Mouse (Mus musculus): ENCODE measurements around the gene Slc23a4. TPM values are rescaled to one million over a fixed set of nuclear protein-coding genes. Genes with fewer than 3 reads are reported as not detected.

Slc23a4 gene
- polyA plus RNA-seq, 1 experiment from 2014 or later = 3.4 TPM

- Histone ChIP-seq H3K27me3 (ENCODE audit: control insufficient read depth, insufficient read depth, low read length) (no peaks in the 10 kb centered on the region), H3K9me3 (ENCODE audit: control insufficient read depth, low read depth, low read length) (no peaks in the 10 kb centered on the region), H3K27ac (ENCODE audit: low read length) (no peak overlapping the region), H3K4me2 (replicated peaks; ENCODE audit: low read depth, low read length) (no peak overlapping the region), H3K9ac (replicated peaks; ENCODE audit: low read depth, low read length) (no peak overlapping the region), H3K4me3 (ENCODE audit: low read depth, low read length) (no peak overlapping the region), H3K4me1 (ENCODE audit: control insufficient read depth, insufficient read depth, low read length) (peaks cover 4% of the 10 kb centered on the region; the same call in 1 of the 2 replicates), H3K36me3 (ENCODE audit: control insufficient read depth, insufficient read depth, low read length) (no peaks in the 10 kb centered on the region)
- ATAC-seq (ENCODE audit: insufficient number of reproducible peaks, insufficient read depth, low FRiP score, low read depth) = no peak
- WGBS = 90% methylated on average over 3 of the region's 3 CpGs
These were observed 73.7 kb downstream of the Slc23a4 start for GRCm38 (mm10) chr6:34914462-34914861.

GRCm38 (mm10) chr6:34913341-34914040, 74.7 kb downstream of the Slc23a4 start:
- Histone ChIP-seq H3K27me3 (ENCODE audit: control insufficient read depth, insufficient read depth, low read length) (no peaks in the 10 kb centered on the region), H3K36me3 (ENCODE audit: control insufficient read depth, insufficient read depth, low read length) (no peaks in the 10 kb centered on the region), H3K9me3 (ENCODE audit: control insufficient read depth, low read depth, low read length) (no peaks in the 10 kb centered on the region), H3K4me2 (replicated peaks; ENCODE audit: low read depth, low read length) (no peak overlapping the region), H3K9ac (replicated peaks; ENCODE audit: low read depth, low read length) (no peak overlapping the region), H3K4me1 (ENCODE audit: control insufficient read depth, insufficient read depth, low read length) (peaks cover 4% of the 10 kb centered on the region; the same call in 1 of the 2 replicates), H3K4me3 (ENCODE audit: low read depth, low read length) (no peak overlapping the region), H3K27ac (ENCODE audit: low read length) (no peak overlapping the region)
- WGBS = 86% methylated on average over 13 of the region's 13 CpGs
- ATAC-seq (ENCODE audit: insufficient number of reproducible peaks, insufficient read depth, low FRiP score, low read depth) = no peak

- under 1% methylated on average over 64 of the region's 64 CpGs for WGBS
- Histone ChIP-seq H3K9me3 (ENCODE audit: control insufficient read depth, low read depth, low read length) (no peaks in the 10 kb centered on the region), H3K4me2 (replicated peaks; ENCODE audit: low read depth, low read length) (peak within 1 kb of the TSS; percentile 78), H3K4me1 (ENCODE audit: control insufficient read depth, insufficient read depth, low read length) (peaks cover 4% of the 10 kb centered on the region; the same call in 1 of the 2 replicates), H3K27ac (ENCODE audit: low read length) (peak within 1 kb of the TSS; percentile 71), H3K27me3 (ENCODE audit: control insufficient read depth, insufficient read depth, low read length) (no peaks in the 10 kb centered on the region), H3K4me3 (ENCODE audit: low read depth, low read length) (peak within 1 kb of the TSS; percentile 68), H3K9ac (replicated peaks; ENCODE audit: low read depth, low read length) (peak within 1 kb of the TSS; percentile 42; the same call in 1 of the 2 replicates), H3K36me3 (ENCODE audit: control insufficient read depth, insufficient read depth, low read length) (peaks cover 12% of the 10 kb centered on the region)
- peak; percentile 91 for ATAC-seq (ENCODE audit: insufficient number of reproducible peaks, insufficient read depth, low FRiP score, low read depth)
These were observed 77.6 kb downstream of the Slc23a4 start, which contains the start of gene Wdr91 for GRCm38 (mm10) chr6:34910371-34911219. Gene Wdr91, minus strand, starts transcription at chr6:34910876.

GRCm38 (mm10) chr6:34909631-34910345, 78.4 kb downstream of the Slc23a4 start:
- Histone ChIP-seq H3K27me3 (ENCODE audit: control insufficient read depth, insufficient read depth, low read length) (no peaks in the 10 kb centered on the region), H3K4me1 (ENCODE audit: control insufficient read depth, insufficient read depth, low read length) (peaks cover 4% of the 10 kb centered on the region; the same call in 1 of the 2 replicates), H3K4me2 (replicated peaks; ENCODE audit: low read depth, low read length) (peak overlapping the region; percentile 78), H3K36me3 (ENCODE audit: control insufficient read depth, insufficient read depth, low read length) (peaks cover 19% of the 10 kb centered on the region), H3K9me3 (ENCODE audit: control insufficient read depth, low read depth, low read length) (no peaks in the 10 kb centered on the region), H3K9ac (replicated peaks; ENCODE audit: low read depth, low read length) (peak overlapping the region; percentile 42; the same call in 1 of the 2 replicates), H3K4me3 (ENCODE audit: low read depth, low read length) (peak overlapping the region; percentile 68), H3K27ac (ENCODE audit: low read length) (no peak overlapping the region)
- ATAC-seq (ENCODE audit: insufficient number of reproducible peaks, insufficient read depth, low FRiP score, low read depth) = no peak
- 42% methylated on average over 8 of the region's 8 CpGs for WGBS

GRCm38 (mm10) chr6:34907696-34908260, 80.4 kb downstream of the Slc23a4 start:
- H3K27me3 ChIP-seq (ENCODE audit: control insufficient read depth, insufficient read depth, low read length) = no peaks in the 10 kb centered on the region
- H3K36me3 ChIP-seq (ENCODE audit: control insufficient read depth, insufficient read depth, low read length) = peaks cover 26% of the 10 kb centered on the region
- no peak overlapping the region for H3K4me2 ChIP-seq (replicated peaks; ENCODE audit: low read depth, low read length)
- H3K4me1 ChIP-seq (ENCODE audit: control insufficient read depth, insufficient read depth, low read length) = peaks cover 4% of the 10 kb centered on the region; the same call in 1 of the 2 replicates
- H3K9me3 ChIP-seq (ENCODE audit: control insufficient read depth, low read depth, low read length) = no peaks in the 10 kb centered on the region
- no peak for ATAC-seq (ENCODE audit: insufficient number of reproducible peaks, insufficient read depth, low FRiP score, low read depth)
- no peak overlapping the region for H3K4me3 ChIP-seq (ENCODE audit: low read depth, low read length)
- WGBS = 81% methylated on average over 18 of the region's 18 CpGs
- H3K9ac ChIP-seq (replicated peaks; ENCODE audit: low read depth, low read length) = no peak overlapping the region
- H3K27ac ChIP-seq (ENCODE audit: low read length) = no peak overlapping the region

GRCm38 (mm10) chr6:34907121-34907614, 81.0 kb downstream of the Slc23a4 start:
- Histone ChIP-seq H3K27me3 (ENCODE audit: control insufficient read depth, insufficient read depth, low read length) (no peaks in the 10 kb centered on the region), H3K4me2 (replicated peaks; ENCODE audit: low read depth, low read length) (no peak overlapping the region), H3K4me3 (ENCODE audit: low read depth, low read length) (no peak overlapping the region), H3K9me3 (ENCODE audit: control insufficient read depth, low read depth, low read length) (no peaks in the 10 kb centered on the region), H3K9ac (replicated peaks; ENCODE audit: low read depth, low read length) (no peak overlapping the region), H3K4me1 (ENCODE audit: control insufficient read depth, insufficient read depth, low read length) (peaks cover 4% of the 10 kb centered on the region; the same call in 1 of the 2 replicates), H3K27ac (ENCODE audit: low read length) (no peak overlapping the region), H3K36me3 (ENCODE audit: control insufficient read depth, insufficient read depth, low read length) (peaks cover 27% of the 10 kb centered on the region)
- no peak for ATAC-seq (ENCODE audit: insufficient number of reproducible peaks, insufficient read depth, low FRiP score, low read depth)
- 66% methylated on average over 2 of the region's 2 CpGs for WGBS

- Histone ChIP-seq H3K4me1 (ENCODE audit: control insufficient read depth, insufficient read depth, low read length) (peaks cover 4% of the 10 kb centered on the region; the same call in 1 of the 2 replicates), H3K27me3 (ENCODE audit: control insufficient read depth, insufficient read depth, low read length) (no peaks in the 10 kb centered on the region), H3K9me3 (ENCODE audit: control insufficient read depth, low read depth, low read length) (no peaks in the 10 kb centered on the region), H3K36me3 (ENCODE audit: control insufficient read depth, insufficient read depth, low read length) (peaks cover 30% of the 10 kb centered on the region), H3K27ac (ENCODE audit: low read length) (no peak overlapping the region), H3K9ac (replicated peaks; ENCODE audit: low read depth, low read length) (no peak overlapping the region), H3K4me2 (replicated peaks; ENCODE audit: low read depth, low read length) (no peak overlapping the region), H3K4me3 (ENCODE audit: low read depth, low read length) (no peak overlapping the region)
- WGBS = 95% methylated on average over 4 of the region's 4 CpGs
- ATAC-seq (ENCODE audit: insufficient number of reproducible peaks, insufficient read depth, low FRiP score, low read depth) = no peak
These were observed 81.5 kb downstream of the Slc23a4 start for GRCm38 (mm10) chr6:34906661-34907060.

All from stomach, embryonic 14.5 days (tissue).